Mouse (Mus musculus): Measurements from ENCODE around the gene Hoxd11.

Hoxd11 gene

GRCm38 (mm10) chr2:74709465-74710419, 30.4 kb downstream of the Hoxd11 start:
- DNase-seq (ENCODE audit: low read depth), result no peak

DNA sequence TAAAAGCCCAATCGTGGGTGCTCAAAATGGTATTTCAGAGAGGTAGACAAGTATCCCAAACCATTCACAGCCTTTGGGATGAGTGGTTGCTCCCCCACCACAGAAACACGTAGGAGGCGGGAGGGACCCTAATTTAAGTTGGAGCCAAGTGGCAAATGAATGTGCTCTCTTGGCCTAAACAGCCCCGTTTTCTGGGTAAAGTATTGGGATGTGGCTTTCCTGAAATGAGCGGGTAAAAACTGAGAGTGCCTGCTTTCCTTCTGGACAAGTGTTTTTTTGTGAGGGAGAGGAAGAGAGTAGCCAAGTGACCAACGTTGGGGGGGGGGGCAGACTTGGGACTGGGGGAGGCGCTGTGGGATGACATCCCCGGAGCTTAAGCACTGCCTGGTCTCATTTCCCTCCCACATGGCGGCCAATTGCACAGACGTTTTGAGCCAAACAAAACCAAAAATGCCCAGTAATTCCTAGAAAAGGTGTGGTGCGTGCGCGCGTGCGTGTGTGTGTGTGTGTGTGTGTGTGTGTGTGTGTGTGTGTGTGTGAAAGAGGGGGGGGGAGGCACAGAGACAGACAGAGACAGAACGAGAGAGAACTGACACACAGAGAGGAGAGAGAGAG, 31.7 kb downstream of the Hoxd11 start:
- DNase-seq (ENCODE audit: low read depth), result no peak

- DNase-seq (ENCODE audit: low read depth), result no peak
Observed at GRCm38 (mm10) chr2:74711721-74712621, 32.6 kb downstream of the Hoxd11 start, which contains the start of the genes Hoxd3 and Hoxd4. Gene Hoxd3 (plus strand): TSS chr2:74711927. Gene Hoxd4 (plus strand): TSS chr2:74711929.

- no peak for DNase-seq (ENCODE audit: low read depth)
Observed at GRCm38 (mm10) chr2:74713239-74714150, 34.1 kb downstream of the Hoxd11 start.

DNA sequence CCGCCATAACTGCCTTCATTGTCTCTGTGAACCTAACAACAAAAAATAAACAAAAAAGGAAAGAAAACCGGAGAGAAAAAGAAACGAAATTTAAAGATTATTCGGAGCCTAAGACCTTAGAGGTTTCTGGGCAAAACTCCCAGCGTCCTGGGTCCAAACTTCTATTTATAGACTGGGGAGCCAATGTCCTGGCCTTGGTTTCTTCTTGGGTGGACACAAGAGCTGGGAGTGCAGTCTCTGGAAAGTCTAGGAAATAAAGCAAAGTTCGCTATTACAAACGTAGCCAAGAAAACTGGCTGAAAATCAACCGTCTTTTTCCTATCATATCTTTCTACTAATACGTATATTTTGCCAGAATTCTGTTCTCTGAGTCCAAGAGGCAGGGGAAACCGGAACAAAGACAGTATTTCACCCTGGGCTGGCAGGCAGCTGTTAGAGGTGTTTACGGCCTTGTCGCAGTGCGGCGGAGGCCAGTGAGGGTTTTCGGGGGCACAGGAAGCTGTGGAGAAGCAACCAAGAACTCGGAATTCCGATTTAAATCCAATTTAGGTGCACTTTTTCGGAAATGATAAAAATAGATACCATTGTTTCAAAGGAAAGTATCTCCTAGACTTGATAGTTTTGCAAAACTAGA, 34.9 kb downstream of the Hoxd11 start:
- DNase-seq (ENCODE audit: low read depth), result no peak

DNA sequence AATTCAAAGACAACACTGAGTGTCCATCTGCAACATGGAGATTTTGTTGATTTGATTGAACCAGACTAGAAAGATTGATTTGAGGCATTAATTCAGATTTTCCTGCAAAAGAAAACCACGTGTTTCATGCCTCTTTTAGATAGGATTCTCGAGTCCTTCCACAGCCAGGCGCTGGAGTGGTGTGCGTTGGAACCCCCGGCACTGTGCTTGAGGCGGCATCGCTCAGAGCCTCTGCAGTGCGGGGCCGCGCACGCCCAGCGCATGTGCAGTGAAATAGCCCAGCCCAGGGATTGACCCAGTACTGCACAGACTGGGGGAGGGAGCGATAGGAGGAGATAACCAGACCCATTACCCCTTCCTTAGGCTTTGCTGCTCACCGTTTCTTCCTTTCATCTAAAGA, 35.5 kb downstream of the Hoxd11 start:
- DNase-seq (ENCODE audit: low read depth), result no peak

DNA sequence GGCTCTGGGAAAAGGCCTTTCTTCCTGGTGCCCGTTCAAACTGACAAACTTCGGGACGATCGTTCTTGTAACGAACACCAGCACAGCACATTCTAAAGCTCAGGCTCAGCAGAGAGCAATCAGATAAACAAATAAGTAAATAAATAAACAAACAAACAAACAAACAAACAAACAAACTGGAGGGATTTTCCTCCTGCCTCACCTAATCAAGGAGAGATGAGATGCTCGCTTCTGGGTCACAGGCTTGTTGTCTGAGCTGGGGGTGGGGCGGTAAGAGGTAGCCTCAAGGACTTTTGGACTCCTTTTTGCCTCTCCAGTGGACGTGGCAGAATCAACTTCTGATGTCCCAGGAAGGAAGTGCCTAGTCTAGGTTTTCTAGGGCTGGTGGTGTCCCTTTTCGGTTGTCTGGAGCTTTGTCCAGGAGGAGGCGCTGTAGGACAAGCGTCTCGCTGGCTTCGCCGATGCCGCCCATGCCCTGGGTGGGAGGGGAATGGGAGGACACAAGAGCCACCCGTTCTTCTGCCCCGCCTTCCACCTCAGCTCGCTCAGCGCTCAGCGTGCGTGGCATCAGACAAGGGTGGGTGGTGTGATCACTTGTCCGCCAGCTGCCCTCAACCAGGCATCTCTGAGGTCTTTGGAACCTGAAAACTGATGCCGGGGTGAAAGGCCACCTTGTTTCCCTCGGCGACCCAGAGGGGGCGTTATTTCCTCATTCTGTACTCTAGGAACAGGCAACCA, 36.3 kb downstream of the Hoxd11 start:
- DNase-seq (ENCODE audit: low read depth), result peak; percentile 82

DNA sequence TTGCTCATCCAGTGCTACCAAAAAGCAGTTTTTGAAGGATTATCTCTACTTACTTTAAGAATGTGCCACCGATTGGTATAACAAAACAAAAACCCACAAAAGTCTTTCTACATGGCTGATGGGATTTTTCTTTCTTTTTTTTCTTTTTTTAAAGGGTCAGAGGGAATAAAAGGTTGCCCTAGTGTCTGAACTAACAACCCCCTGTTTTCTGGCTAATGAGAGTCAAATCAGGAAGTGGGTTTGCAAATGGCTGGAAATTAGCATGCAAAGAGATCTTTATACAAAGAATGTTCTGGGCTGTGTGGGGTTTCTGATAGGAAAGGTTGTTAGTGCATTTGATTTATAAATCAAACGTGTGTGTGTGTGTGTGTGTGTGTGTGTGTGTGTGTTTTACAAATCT, 41.0 kb downstream of the Hoxd11 start:
- DNase-seq (ENCODE audit: low read depth), result no peak

GRCm38 (mm10) chr2:74720955-74721491, 41.7 kb downstream of the Hoxd11 start:
- DNase-seq (ENCODE audit: low read depth), result no peak

- no peak for DNase-seq (ENCODE audit: low read depth)
Observed at GRCm38 (mm10) chr2:74721882-74722281, 42.5 kb downstream of the Hoxd11 start.

- no peak for DNase-seq (ENCODE audit: low read depth)
Observed at GRCm38 (mm10) chr2:74722949-74723348, 43.6 kb downstream of the Hoxd11 start.

DNA sequence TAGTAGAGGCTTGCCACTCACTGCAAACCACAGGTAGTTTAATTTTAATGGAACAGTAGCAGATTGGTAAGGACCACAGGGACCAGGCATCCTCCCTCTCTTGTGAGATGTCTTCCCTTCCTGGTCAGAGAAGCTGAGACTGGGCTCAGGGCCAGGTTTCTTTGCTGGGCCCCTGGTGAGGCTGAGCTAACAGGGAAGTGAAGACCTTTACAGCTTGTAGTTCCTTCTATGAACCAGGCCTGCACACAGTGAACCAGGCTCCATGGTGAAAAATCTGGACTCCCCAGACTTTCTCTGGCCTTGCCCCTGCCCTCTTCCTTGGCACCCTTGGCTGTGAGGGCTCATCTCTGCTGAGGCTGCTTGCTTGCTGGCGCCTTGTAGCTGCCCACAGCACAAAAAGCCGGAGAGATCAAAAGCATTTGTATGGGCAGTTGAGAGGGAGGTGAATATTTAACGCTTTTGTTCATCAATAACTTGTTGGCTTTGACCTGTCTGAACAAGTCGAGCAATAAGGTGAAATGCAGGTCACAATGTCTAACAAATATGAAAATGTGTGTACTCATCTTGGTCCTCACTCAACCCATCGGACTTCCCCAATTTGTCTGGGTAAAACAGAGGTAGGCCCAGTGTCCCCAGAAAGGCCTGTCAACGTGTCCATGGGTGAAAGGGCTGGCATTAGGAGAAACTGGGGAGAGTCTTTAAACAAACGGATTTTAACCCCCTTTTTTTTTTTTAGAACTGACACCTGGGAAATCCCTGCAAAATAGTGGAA, 45.1 kb downstream of the Hoxd11 start:
- no peak for DNase-seq (ENCODE audit: low read depth)

DNA sequence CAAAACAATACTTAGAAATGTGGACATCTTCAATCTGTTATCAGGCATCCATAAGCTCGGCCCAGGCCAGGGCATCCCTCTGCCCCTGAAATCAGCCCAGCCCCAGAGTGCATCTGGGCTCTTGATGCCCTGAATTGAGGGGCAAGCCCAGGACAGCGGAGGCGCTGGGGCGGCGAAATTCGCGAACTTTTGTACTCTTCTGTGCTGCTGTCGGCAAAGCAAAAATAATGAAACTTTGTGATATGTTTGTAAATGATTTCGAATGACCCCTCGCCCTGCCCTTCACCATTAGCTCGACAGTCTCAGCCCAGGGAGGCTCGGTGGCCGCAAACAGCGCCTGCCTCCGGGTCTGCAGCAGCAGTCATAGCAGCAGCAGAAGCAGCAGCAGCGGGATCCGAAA, 45.8 kb downstream of the Hoxd11 start:
- no peak for DNase-seq (ENCODE audit: low read depth)

DNA sequence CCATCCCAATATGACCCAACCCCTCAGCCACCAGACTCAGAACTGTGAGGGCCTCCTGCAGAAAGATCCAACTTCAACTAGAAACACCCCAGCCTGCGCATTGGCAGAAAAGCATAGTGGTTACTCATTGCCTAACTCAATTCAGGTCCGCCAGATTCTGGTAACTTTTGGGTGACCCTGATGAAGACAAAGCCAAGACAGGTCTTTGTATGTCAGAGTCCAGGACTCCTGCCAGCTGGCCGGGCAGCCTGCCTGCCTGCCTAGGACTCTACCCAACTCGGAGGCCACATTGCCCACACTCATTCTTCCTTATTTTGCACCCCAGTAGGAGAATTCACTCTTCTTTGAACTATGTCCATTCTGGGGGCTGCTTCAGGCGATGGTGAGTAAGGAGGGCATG, 47.2 kb downstream of the Hoxd11 start, which contains the start of gene Gm28230:
Gene Gm28230, plus strand, starts transcription at position 178 of the 400 bp plus-strand sequence.
- no peak for DNase-seq (ENCODE audit: low read depth)

GRCm38 (mm10) chr2:74726973-74727639, 47.7 kb downstream of the Hoxd11 start:
- DNase-seq (ENCODE audit: low read depth), result no peak

DNA sequence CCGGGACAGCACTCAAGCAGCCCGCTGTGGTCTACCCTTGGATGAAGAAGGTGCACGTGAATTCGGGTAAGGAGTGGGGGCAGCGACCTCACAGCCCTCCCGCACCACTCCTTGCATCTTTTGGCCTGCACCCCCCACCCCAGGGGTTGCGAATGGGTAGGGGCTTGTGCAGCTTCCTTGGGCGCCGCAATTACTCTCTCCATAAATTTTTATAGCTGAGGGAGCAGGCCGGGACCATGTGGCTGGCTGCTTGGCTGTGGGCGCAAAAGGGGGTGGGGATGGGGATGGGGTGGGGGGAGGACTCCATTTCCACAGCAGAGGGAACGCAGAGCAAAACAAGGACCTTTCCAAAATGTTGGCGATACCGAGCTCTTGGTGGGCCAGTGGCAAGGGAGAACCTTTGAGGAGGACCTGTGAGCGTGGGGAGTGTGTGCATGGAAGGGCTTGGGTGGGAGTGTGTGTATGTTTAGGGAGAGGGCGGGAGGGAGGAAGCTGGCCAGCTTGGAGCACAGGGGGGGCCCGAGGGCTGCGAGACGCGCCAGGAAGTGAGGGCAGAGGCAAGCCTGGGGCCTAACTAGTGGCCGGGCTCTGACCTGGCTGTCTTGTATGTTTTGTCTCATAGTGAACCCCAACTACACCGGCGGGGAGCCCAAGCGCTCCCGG, 48.4 kb downstream of the Hoxd11 start:
- DNase-seq (ENCODE audit: low read depth), result no peak

DNA sequence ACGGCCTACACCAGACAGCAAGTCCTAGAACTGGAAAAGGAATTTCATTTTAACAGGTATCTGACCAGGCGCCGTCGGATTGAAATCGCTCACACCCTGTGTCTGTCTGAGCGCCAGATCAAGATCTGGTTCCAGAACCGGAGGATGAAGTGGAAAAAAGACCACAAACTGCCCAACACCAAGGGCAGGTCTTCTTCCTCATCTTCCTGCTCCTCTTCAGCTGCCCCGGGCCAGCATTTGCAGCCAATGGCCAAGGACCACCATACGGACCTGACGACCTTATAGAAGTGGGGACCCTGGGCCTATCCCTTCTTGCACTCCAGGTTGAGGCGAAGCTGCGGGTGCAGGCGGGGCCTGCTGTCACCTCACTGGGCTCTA, 48.9 kb downstream of the Hoxd11 start:
- no peak for DNase-seq (ENCODE audit: low read depth)

- DNase-seq (ENCODE audit: low read depth), result no peak
Observed at GRCm38 (mm10) chr2:74730331-74730730, 51.0 kb downstream of the Hoxd11 start.
